Comparison of ENCODE assay signal across 17 mouse cellular contexts in the genomic region with DNA sequence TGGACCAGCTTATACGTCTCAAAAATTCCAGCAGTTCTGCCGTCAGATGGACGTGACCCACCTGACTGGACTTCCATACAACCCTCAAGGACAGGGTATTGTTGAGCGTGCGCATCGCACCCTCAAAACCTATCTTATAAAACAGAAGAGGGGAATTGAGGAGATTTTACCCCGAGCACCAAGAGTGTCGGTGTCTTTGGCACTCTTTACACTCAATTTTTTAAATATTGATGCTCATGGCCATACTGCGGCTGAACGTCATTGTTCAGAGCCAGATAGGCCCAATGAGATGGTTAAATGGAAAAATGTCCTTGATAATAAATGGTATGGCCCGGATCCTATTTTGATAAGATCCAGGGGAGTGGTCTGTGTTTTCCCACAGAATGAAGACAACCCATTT. TPM values are rescaled to one million over a fixed set of nuclear protein-coding genes. Genes with fewer than 3 reads are reported as not detected.
DNase-seq lines count a peak whose midpoint lies in the region.
"Not testable (repeated sequence)": the region's sequence is repeated elsewhere in the genome, so short reads cannot be mapped to it uniquely, and the experiment has no call there.
"Had no signal": no experiment of that assay in that cellular context is flagged by ENCODE, and none has a peak within 500 bp of the region (broad histone marks: within the 10 kb centered on the region; RNA-seq: fewer than 3 reads in every experiment).

No protein-coding gene starts in this region.

- intact Hi-C loops in heart, postnatal 25 days (cut with DNase I), result not testable (repeated sequence)

- peak; percentile 24 to 63 for DNase-seq in adrenal gland, adult (ENCODE audit: inconsistent age in 2 of 2, low spot score in 1 of 2)
- peak; percentile 18 for DNase-seq in cerebellum, adult 9-10 months
- peak; percentile 3 to 7 for DNase-seq in frontal cortex, postnatal 36 days (ENCODE audit: low spot score in 2 of 2)
- peak; percentile 34 for DNase-seq in heart, postnatal 25 days (ENCODE audit: low spot score)
- DNase-seq in kidney, adult 9 months, result peak; percentile 17
- DNase-seq in layer of hippocampus, postnatal 36 days, result peak; percentile 10 to 11
- peak; percentile 0 to 2 for DNase-seq in lung, adult 18-20 months
- DNase-seq in urinary bladder, postnatal 25 days (ENCODE audit: low spot score), result peak; percentile 1

RNA-seq across cellular contexts. Expression of a gene that starts 4.5 kb away (rescaled TPM):
- not detected for total RNA-seq in heart, postnatal 25 days (2021)
- not detected for total RNA-seq in layer of hippocampus, postnatal 36 days (2021)
- total RNA-seq: adrenal gland, postnatal 14 days; CH12.LX; ES-E14; gastrocnemius, postnatal 10 days; hematopoietic stem cell, adult 5-6 weeks; layer of hippocampus, postnatal 14 days; left cerebral cortex, postnatal 14 days; liver, adult 2 months; megakaryocyte progenitor cell, adult 5-6 weeks had no signal

RNA-seq across cellular contexts. Expression of a gene that starts 34.4 kb away (rescaled TPM):
- total RNA-seq in heart, postnatal 25 days (2021), result not detected
- total RNA-seq in layer of hippocampus, postnatal 36 days (2021), result not detected
- total RNA-seq: adrenal gland, postnatal 14 days; CH12.LX; ES-E14; gastrocnemius, postnatal 10 days; hematopoietic stem cell, adult 5-6 weeks; layer of hippocampus, postnatal 14 days; left cerebral cortex, postnatal 14 days; liver, adult 2 months; megakaryocyte progenitor cell, adult 5-6 weeks had no signal

Comparison
In these comparisons a context has a peak if more than half of its experiments do, and no peak if none do; other contexts are left out.
1. Peak in every context shown above with its lines: DNase-seq.